Mouse (Mus musculus) spleen, postnatal 14 days (tissue): Measurements from ENCODE around the gene Susd1.

Experiments used
- DNase-seq, 2 experiments: peaks; one replicate each; pipeline ENCODE4 v3.0.0; 2021 to 2022; ENCODE audit warnings: low spot score in 2 of 2

Gene Susd1

DNA sequence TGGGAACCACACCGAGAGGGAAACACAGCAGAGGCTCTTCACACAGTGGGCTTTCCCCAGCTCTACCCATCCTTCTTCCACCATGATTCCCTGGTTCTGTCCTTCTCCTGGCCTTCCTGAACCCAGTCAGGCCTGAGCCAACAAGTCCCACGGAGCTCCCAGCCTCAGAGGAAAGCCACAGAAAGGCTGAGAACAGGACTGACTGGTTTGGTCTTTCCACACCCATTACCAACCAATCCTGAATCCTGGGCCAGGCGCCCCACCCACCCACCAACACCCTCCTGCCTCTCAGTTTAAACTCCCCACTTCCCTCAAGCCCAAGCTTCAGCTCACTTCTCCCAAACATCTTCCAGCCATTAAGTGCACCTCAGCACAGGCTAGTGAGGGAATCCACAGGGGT lies 4.4 kb downstream of the Susd1 start:
- DNase-seq: no peak

DNA sequence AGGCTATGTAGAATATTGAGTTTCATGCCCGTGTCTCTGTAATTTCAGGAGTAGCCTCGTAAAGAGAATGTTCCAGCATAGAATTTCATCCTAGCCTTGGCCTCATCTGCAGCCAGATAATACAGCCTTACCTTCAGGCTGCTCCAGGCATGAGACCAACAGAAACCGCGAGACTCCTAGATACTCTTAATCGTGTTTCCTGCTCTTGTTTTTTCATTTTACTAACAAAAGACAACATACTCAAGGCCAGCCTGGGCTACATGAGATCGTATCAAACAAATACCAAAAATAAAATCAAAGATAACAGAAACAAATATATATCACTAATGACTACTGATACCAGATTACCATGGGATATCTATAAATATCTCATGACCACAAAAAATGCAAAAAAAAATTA lies 9.3 kb downstream of the Susd1 start:
- DNase-seq: no peak

DNA sequence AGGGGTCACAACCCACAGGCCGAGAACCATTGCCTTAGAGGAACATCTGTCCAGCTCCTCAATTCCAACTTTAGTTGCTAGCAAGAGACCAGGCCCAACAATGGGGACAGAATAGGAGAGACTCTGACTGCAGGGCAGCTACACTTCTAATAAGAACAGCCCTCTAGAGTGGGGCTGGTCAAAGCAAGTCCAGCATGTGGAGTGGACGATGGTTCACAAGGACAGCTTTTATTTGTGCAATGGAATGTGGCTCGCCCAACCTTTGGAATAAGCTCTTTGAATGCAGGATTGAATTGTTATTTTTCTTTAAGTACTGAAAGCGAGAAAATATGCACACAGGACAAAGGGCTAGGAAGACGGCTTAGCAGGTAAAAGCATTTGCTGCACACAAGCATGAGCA lies 12.0 kb downstream of the Susd1 start:
- no peak for DNase-seq

DNA sequence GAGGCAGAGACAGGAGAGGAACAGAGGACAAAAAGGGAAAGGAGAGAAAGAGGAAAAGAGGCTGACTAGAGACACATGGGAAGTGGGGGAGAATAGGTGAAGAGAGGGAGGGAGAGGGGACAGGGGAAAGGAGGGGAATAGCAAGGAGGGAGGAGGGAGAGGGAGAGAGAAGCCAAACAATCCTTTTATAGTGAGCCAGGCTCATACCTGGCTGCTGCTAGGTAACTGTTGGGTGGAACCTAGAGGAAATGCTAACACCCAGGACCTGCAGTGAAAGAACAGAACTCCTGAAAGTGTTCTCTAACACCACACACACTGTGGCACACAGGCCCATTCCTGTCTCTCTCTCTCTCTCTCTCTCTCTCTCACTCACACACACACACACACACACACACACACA lies 15.6 kb downstream of the Susd1 start:
- no peak for DNase-seq

DNA sequence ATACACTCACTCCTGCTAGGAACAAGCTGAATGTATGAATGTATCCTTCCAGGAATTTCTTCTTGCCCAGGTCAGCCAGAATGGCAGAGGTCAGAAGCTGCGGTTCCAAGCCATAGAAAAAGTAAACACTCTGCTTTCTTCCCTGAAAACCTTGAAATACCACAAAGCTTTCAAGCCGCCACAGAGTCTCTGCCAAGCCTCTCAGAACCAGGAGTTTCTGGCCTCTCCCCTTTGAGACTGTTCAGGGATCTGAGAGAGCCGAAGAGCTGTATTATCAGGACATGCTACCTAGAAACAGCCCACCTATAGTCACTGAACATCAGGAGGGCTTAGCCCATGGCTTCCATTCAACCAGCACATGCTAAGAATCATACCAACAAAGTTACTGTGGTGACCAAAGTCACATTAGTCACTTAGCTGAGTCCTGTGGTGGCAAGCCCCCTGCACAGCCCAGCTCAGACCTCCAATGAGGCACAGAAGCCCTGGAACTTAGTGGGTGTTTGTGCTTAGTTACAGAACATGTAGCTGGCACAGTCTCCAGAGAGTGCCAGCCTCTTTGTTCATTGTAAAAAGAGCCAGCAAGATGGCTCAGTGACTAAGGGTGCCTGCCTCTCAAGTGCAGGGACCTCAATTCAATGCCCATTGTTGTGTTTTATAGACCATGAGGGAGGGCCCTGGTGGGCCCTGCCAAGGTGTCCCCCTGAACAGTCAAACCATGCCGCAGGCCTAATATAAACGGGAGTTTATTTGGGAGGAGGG lies 16.2 kb downstream of the Susd1 start:
- no peak for DNase-seq

DNA sequence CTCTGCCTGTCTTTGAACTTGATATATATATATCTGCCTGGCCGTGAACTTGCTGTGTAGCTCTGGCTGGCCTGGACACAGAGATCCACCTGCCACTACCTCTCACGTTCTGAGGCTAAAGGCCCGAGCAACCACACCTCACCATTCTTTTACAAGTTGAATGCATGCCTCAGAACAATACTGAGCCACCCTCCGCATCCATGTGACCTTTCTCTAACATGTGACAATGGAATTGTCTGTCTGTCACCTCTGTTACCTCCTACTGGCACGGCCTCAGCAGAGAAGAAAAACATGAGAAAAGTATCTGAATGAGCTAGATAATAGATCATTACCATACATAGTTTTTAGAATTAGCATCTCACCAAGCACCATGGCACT lies 17.1 kb downstream of the Susd1 start:
- no peak for DNase-seq

DNA sequence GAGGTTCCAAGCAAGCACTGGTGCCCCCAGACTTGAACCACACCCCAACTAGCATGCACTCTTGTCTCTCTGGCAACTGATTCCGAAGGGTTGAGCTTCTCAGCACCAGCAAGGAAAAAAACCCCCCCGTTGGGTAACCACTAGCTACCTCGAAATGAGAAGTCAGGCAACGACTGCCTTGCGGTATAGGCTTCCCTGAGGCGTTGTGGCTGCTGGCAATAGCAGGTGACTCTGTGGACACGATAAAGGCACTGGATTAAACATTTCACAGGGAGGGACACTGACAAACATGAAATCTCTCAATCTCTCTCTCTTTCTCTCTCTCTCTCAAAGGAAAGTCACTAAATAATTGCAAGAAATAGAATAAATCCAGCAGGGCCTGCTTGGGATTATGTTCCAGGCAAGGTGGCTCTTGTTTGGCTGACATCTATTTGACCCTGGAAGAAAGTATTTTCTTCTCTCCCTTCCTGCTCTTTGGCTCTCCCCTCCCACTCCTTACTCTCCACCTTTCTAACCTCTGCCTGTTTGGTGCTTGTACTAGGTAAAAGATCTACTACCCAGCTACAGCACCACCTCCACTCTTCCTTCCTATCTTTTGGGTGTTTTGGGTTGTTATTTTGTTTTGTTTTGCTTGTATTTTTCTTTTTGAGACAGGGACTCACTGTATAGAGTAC lies 17.6 kb downstream of the Susd1 start:
- no peak for DNase-seq

DNA sequence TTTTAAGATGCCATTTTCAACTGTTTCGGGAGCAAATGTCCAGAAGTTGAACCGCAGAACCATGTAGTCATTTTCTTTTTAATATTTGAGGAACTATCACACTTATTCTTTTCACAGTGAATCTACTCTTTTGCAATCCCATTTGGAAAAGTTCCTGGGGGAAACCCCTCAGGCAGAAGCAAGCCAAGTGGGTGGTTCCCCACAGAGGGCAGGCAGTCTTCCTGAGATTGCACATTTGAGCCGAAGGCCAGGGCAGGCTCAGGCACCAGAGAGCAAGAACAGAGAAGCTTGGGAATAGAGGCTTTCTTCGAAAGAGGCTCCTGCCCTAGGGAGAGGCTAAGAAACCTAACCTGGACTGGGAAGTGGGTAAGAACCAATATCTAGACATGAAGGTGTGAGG lies 19.2 kb downstream of the Susd1 start:
- no peak for DNase-seq

DNA sequence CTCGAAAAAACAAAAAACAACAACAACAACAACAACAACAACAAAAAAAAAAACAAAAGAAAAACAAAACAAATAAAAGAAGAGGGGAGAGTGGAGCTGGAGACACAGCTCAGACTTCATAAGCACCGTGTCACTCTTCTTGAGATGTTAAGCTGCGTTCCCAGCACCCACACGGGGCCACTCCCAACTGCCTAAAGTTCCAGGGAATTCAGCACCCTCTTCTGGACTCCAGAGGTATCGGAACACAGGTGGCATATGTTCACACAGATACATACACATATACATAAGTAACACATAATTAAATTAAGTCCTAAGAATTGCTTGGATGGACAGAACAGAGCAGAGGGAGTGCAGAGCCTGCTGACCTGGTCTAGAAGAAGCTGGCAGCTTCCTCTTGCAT lies 25.0 kb downstream of the Susd1 start:
- DNase-seq: no peak

DNA sequence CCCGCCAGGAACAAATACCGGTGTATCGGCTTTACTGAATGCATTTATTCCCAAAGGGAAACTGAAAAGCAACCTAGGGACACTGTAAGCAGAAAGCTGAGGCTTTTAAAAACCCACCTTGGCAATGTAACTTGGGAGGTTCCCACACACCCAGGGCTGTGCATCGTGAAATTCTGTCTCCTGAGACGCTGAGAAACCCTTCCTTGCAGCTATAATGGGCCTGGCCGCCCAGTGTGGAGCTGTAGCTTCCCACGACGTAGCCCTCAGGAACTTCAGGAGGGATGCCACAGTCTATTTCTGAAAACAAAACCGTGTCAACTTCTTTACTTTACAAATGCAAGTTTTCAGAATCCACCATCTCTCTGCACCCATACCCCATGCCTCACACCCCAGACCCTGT lies 27.3 kb downstream of the Susd1 start:
- DNase-seq: no peak

DNA sequence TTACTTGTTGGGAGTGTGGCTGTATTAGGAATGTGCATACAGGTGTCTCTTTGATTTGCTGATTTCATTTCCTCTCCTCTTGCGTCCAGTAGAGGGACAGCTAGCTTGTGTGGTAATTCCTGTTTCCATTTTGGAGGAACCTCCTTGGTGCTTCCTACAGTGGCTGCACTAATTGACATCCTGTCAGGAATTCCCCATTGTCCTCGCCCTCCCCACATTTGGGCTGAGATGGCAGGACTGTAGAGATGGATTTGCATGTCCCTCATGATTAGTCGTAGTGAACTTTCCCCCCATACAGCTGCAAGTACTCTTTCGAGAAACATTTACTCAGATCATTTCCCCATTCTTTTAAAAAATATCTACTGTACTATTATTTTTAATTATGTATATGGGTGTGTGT lies 30.7 kb downstream of the Susd1 start:
- no peak for DNase-seq

DNA sequence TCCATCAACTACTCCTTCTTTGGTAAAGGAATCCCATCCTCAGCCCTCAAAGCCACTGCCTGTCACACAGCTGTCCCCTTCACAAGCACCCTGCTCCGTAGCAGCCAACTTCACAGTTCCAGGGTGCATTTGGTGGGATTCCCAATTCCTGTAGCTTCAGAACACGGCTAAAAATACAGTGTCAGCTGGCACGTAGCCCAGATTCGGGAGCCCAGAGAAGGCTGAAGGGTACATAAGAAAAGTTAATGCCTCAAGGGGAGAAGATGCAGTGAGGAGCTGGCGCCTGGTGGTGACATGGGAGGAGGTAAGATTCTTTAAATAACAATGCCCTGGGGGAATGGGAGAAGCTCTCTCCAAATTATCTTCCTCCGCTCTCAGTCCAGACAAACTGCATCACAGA lies 34.1 kb downstream of the Susd1 start:
- no peak for DNase-seq

DNA sequence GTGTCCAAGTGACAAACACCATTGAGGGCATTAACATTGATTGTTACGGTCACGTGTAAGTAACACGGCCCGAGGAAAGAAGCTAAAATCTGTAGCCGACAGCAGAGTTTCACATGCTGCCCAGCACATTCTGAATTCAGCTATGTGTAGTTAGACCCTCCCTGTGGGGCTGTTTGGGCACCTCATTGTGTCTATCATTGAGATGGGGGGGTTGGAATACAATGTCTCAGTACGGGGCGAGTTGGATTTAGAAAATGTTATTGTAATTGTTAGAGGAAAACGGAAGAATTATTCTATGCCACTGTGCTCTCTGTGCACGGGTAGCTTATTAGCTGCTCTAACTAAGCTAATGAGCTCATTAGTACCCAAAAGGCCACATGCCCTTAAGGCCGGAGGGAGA lies 37.5 kb downstream of the Susd1 start:
- no peak for DNase-seq

DNA sequence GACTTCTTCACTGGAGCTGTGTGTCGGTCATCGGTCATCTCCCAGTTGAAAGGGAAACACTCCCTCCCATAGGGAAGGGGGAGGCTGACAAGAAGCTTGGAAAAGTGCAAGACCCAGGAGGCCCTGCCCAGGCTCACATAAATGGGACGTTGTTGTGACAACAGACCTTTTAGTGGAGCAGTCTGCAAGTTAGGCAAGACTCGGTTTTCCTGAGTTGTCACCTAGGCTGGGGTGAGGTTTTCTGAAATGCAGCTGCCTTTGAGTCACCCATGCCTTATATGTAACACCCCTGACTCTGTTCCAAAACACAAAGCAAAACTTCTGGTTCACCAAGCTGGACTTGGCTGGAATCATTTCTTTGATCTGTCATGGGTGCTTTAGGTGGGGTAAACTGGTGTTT lies 39.1 kb downstream of the Susd1 start:
- DNase-seq: no peak

DNA sequence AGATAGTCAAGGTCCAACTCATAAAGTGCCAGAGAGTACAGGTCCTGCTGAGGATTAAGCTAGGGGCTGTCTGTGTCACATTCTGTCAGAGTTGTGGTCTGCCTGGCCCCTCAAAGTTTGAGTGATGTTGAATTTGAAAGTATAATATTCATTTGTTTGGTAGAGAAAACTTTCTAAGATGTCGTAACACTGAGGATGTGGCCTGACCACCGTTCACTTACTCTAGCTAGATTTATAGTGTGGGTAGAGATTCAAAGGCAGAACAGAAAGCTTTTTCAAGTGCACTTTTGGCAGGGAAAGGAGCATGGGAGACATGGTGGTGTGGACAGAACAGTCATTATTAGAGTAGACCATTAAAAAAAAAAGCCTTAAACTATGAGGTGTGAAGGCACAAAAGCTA lies 42.9 kb downstream of the Susd1 start:
- no peak for DNase-seq

DNA sequence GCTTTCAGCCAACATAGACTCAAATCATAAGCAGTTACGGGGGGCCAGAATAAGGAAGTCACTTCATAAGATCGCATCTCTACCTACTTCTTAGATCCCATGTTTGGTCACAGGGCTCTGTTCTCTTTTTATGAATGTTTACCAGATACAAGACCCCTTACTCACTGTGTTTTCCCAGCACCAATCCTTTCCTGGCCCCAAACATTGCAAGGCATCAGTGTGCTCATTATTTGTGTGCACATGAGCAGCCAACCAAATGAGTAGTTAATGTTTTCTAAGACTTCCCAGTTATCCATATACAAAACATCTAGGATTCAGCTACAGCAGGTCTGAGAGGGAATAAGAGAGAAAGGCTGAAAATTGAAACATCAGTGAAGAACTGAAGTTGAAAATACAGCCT lies 44.3 kb downstream of the Susd1 start:
- DNase-seq: no peak

DNA sequence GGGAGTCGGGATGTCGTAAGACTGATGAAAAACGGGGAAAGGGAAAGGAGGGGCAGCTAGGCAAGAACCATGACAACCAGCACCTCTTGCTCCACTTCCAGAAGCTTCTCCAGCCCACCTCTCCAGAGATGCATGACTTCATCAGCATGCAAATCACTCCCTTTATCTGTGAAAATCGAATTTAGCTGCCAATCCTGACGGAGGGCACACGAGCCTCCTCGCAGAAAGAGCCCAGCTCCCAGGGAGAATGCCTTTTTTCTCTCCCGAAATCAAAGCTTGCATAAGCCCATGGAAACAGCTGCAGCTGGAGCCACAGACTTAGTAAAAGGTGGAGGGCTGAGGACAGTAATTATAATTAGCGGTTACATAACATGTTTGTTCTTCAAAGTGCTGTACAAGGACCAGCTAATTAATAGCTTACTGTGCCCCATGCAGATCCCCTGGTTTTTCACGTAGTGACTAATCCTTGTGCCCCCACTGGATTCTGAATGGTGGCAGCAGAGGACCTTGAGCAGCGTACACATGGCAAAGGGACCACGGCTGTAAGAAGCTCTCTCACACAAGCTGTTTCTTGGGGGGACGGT lies 49.9 kb downstream of the Susd1 start:
- DNase-seq: no peak

DNA sequence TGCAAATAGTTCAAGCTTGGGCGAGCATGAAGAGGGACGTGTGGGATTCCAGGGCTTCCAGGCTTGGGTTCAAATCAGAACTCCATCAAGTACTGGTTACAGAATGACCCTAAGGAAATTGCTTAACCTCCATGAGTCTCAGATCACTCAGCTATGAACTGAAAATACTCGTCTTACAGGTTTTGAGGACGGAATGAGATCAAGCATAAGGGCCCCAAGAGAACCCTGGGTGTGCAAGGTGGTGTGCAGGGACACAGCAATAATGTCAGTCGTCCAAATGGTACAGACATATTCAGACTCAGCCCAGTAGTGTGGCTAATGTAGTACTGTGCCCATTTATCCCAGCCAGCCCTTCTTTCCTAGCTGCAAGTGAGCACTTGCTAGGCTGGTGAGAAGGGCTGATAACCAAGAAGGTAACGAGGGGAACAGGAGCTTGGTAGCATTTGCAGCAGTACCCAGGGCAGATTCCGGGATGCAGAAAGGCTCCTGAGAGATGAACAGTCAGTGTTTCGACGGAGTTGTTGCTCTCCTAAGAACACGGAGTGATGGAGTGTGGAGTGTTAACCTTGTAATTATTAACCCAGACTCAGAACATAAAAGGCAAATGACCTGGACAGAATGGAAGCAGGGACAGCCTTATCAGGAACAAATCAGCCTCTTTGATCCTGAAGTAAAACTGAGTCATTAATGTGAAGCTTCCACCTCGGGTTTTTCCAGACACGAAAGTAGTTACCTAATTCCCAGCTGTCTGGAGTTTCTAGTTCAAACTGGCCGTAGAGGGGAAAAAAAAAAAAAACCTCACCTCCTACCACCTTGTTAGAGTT lies 50.8 kb downstream of the Susd1 start:
- DNase-seq: no peak

DNA sequence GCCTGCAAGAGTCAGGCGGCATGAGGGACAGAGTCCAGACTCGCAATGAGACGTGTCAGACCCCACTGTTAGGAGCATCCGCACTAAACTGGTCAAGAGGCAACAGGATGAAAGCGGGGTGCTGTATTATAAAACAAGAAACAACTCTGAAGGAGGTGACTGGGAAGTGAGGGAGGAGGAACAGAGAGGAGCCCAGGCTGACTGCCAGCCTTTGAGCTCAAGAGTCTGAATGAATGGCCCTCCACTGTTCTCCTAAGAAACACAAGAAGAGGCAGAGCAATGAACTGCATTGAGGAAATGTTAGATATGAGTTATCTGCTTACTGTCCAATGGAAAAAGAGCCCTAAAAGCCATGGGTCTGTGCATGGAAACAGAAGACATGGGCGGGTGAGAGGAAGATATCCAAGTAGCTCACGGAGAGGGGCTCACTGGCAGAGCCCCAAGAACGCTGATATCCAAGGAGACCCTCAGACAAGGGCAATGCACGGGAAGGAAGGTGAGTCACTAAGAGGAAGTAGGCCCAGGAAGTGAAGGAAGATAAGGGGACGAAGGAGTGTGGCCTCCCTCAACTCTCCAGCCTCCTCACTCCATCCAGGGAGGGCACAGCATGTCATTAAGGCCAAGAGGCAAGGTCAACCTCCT lies 53.1 kb downstream of the Susd1 start:
- no peak for DNase-seq

DNA sequence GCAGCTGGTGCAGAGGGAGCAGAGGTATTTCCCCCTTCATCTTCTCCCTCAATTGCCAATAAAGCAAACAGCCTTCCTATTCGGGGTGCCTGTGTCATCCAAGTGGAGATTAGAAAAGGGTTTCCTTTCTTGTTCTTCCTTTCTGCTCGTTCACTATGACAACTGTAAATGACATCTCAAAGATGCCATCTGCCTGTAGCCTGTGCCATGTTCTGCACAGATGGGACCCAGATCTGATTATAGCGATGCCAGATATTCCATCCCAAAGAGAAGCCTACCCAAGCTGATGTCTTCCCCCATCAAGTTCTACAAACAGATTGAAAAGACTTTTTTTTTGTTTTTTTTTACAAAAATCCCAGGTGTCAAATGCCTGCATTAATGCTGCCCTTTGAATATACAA lies 54.6 kb downstream of the Susd1 start:
- no peak for DNase-seq

DNA sequence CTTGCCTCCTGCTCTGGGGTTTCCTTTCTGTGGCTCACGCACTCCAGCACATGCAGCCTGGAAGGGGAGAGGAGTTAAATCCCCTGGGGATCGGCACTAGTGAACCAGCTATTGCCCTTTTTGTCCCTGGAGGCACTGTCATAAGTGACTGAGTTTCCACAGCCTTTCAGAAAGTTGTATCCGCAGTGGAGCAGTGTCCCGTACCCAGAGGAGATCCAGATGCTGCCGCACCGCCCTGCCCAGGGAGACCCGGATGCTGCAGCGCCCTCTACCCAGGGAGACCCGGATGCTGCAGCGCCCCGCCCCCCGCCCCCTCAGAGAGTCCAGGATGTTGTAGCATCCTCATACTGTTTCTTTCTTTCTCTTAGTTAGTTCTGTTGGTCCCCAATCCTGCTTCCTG lies 56.3 kb downstream of the Susd1 start:
- DNase-seq: no peak
